ENCODE assay signal across 9 mouse cellular contexts in genomic region chr1:182465978-182466377, GRCm38 (mm10). TPM values are rescaled to one million over a fixed set of nuclear protein-coding genes. Genes with fewer than 3 reads are reported as not detected.
DNase-seq lines count a peak whose midpoint lies in the region; ATAC-seq and TF ChIP-seq lines count a peak whose summit lies in the region.
"Had no signal": no experiment of that assay in that cellular context is flagged by ENCODE, and none has a peak within 500 bp of the region (broad histone marks: within the 10 kb centered on the region; RNA-seq: fewer than 3 reads in every experiment).

No protein-coding gene starts in this region.

- H3K27ac ChIP-seq in kidney, adult 2 months (ENCODE audit: insufficient read depth, low read depth, low read length): peak overlapping the region; percentile 21; the same call in 1 of the 2 replicates
- H3K27ac ChIP-seq in midbrain, postnatal 0 days (ENCODE audit: low read depth, low read length): no peak overlapping the region
- no peak overlapping the region for H3K27ac ChIP-seq in midbrain, embryonic 15.5 days
- no peak overlapping the region for H3K27ac ChIP-seq in stomach, postnatal 0 days (replicated peaks)
- no peak overlapping the region for H3K27ac ChIP-seq in midbrain, embryonic 13.5 days
- H3K27ac ChIP-seq: embryonic facial prominence, embryonic 15.5 days had no signal

- TF ChIP-seq EP300 in stomach, postnatal 0 days (optimal IDR thresholded peaks at IDR 0.05): no peak

- 69% methylated on average over 4 of the region's 4 CpGs for WGBS in kidney, adult 2 months
- 94% methylated on average over 4 of the region's 4 CpGs for WGBS in midbrain, postnatal 0 days
- 95% methylated on average over 4 of the region's 4 CpGs for whole genome bisulfite sequencing in midbrain, embryonic 15.5 days
- 80% methylated on average over 4 of the region's 4 CpGs for WGBS in stomach, postnatal 0 days
- WGBS in midbrain, embryonic 13.5 days: 90% methylated on average over 4 of the region's 4 CpGs

- H3K27me3 ChIP-seq in kidney, adult 2 months (replicated peaks; ENCODE audit: control insufficient read depth, insufficient read depth, low read length): no peaks in the 10 kb centered on the region
- no peaks in the 10 kb centered on the region for H3K27me3 ChIP-seq in midbrain, postnatal 0 days (ENCODE audit: insufficient read depth, low read length)
- H3K27me3 ChIP-seq in midbrain, embryonic 15.5 days (replicated peaks): no peaks in the 10 kb centered on the region
- H3K27me3 ChIP-seq in stomach, postnatal 0 days (ENCODE audit: control insufficient read depth, insufficient read depth, low read length): no peaks in the 10 kb centered on the region
- H3K27me3 ChIP-seq in midbrain, embryonic 13.5 days: no peaks in the 10 kb centered on the region
- H3K27me3 ChIP-seq: embryonic facial prominence, embryonic 15.5 days had no signal

- H3K9ac ChIP-seq in midbrain, postnatal 0 days (replicated peaks; ENCODE audit: low read length, poor library complexity, severe bottlenecking): no peak overlapping the region
- no peak overlapping the region for H3K9ac ChIP-seq in midbrain, embryonic 15.5 days
- H3K9ac ChIP-seq in stomach, postnatal 0 days (ENCODE audit: low read length): no peak overlapping the region
- no peak overlapping the region for H3K9ac ChIP-seq in midbrain, embryonic 13.5 days (replicated peaks)
- H3K9ac ChIP-seq: embryonic facial prominence, embryonic 15.5 days had no signal

- TF ChIP-seq CTCF in kidney, adult 2 months (conservative IDR thresholded peaks at IDR 0.05; ENCODE audit: insufficient read depth, insufficient read length, low read depth, low read length): peak; percentile 34; the same call in 1 of the 2 replicates
- peak; percentile 29; the same call in 1 of the 2 replicates for TF ChIP-seq CTCF in midbrain, postnatal 0 days (IDR thresholded peaks at IDR 0.05)
- peak; percentile 39; the same call in 1 of the 2 replicates for TF ChIP-seq CTCF in stomach, postnatal 0 days (IDR thresholded peaks at IDR 0.05; ENCODE audit: low read depth)

- no peak for TF ChIP-seq POLR2A in kidney, adult 2 months (IDR thresholded peaks at IDR 0.05; ENCODE audit: low read depth, low read length)

- H3K4me2 ChIP-seq in midbrain, postnatal 0 days (ENCODE audit: low read depth, low read length, poor library complexity, severe bottlenecking): no peak overlapping the region
- no peak overlapping the region for H3K4me2 ChIP-seq in midbrain, embryonic 15.5 days
- no peak overlapping the region for H3K4me2 ChIP-seq in stomach, postnatal 0 days (replicated peaks; ENCODE audit: low read depth)
- no peak overlapping the region for H3K4me2 ChIP-seq in midbrain, embryonic 13.5 days (replicated peaks)
- H3K4me2 ChIP-seq: embryonic facial prominence, embryonic 15.5 days had no signal

- H3K36me3 ChIP-seq in kidney, adult 2 months (ENCODE audit: control insufficient read depth, insufficient read depth, low read length): peaks cover 5% of the 10 kb centered on the region; the same call in 1 of the 2 replicates
- H3K36me3 ChIP-seq in midbrain, postnatal 0 days (ENCODE audit: insufficient read depth, low read length): peaks cover 38% of the 10 kb centered on the region
- H3K36me3 ChIP-seq in midbrain, embryonic 15.5 days (replicated peaks): peaks cover 37% of the 10 kb centered on the region; the same call in 1 of the 2 replicates
- H3K36me3 ChIP-seq in stomach, postnatal 0 days (ENCODE audit: control insufficient read depth, insufficient read depth, low read length): peaks cover 11% of the 10 kb centered on the region; the same call in 1 of the 2 replicates
- peaks cover 55% of the 10 kb centered on the region for H3K36me3 ChIP-seq in midbrain, embryonic 13.5 days

- ATAC-seq in midbrain, postnatal 0 days (ENCODE audit: low FRiP score): no peak
- no peak for ATAC-seq in midbrain, embryonic 15.5 days (replicated peaks)
- no peak for ATAC-seq in stomach, postnatal 0 days (ENCODE audit: low FRiP score, low TSS enrichment)
- ATAC-seq in midbrain, embryonic 13.5 days: no peak

- DNase-seq in cerebellum, postnatal 10 days: peak; percentile 66 to 75
- DNase-seq in cerebellum, adult 11 months: no peak
- DNase-seq in kidney, adult 2 months: no peak
- no peak for DNase-seq in kidney, adult 9 months
- DNase-seq in midbrain, postnatal 0 days (ENCODE audit: low spot score): no peak
- DNase-seq in stomach, postnatal 0 days (ENCODE audit: low spot score): no peak

- peaks cover 27% of the 10 kb centered on the region for H3K4me1 ChIP-seq in kidney, adult 2 months (ENCODE audit: control insufficient read depth, insufficient read depth, low read length)
- no peaks in the 10 kb centered on the region for H3K4me1 ChIP-seq in midbrain, postnatal 0 days (ENCODE audit: insufficient read depth, low read length)
- peaks cover 3% of the 10 kb centered on the region; the same call in 1 of the 2 replicates for H3K4me1 ChIP-seq in midbrain, embryonic 15.5 days
- H3K4me1 ChIP-seq in stomach, postnatal 0 days (replicated peaks; ENCODE audit: control insufficient read depth, insufficient read depth): 0 out of 2 replicates have a peak, but pooled peaks cover 2% of the 10 kb centered on the region
- H3K4me1 ChIP-seq in midbrain, embryonic 13.5 days (replicated peaks): 0 out of 2 replicates have a peak, but pooled peaks cover 4% of the 10 kb centered on the region
- H3K4me1 ChIP-seq: embryonic facial prominence, embryonic 15.5 days had no signal

- no peak overlapping the region for H3K4me3 ChIP-seq in kidney, adult 2 months (ENCODE audit: insufficient read depth, low read depth, low read length)
- H3K4me3 ChIP-seq in midbrain, postnatal 0 days (ENCODE audit: low read depth, low read length): no peak overlapping the region
- H3K4me3 ChIP-seq in midbrain, embryonic 15.5 days: no peak overlapping the region
- H3K4me3 ChIP-seq in stomach, postnatal 0 days (ENCODE audit: low read depth, low read length): no peak overlapping the region
- no peak overlapping the region for H3K4me3 ChIP-seq in midbrain, embryonic 13.5 days (replicated peaks)
- H3K4me3 ChIP-seq: embryonic facial prominence, embryonic 15.5 days had no signal

- H3K9me3 ChIP-seq in midbrain, postnatal 0 days (ENCODE audit: low read length): no peaks in the 10 kb centered on the region
- H3K9me3 ChIP-seq in midbrain, embryonic 15.5 days: no peaks in the 10 kb centered on the region
- H3K9me3 ChIP-seq in stomach, postnatal 0 days (ENCODE audit: control insufficient read depth, low read length): no peaks in the 10 kb centered on the region
- no peaks in the 10 kb centered on the region for H3K9me3 ChIP-seq in midbrain, embryonic 13.5 days
- H3K9me3 ChIP-seq: embryonic facial prominence, embryonic 15.5 days had no signal

RNA-seq across cellular contexts. Expression of gene Capn2, which starts 51.4 kb away (rescaled TPM):
- polyA plus RNA-seq in kidney, adult 2 months (2012; rRNA removed): 31.7 and 33.0 TPM in 2 replicates
- total RNA-seq in midbrain, postnatal 0 days (2014; rRNA removed): 84.3 and 88.2 TPM in 2 replicates
- 78.6 and 82.1 TPM in 2 replicates for polyA plus RNA-seq in midbrain, postnatal 0 days (2015; fragmentation: Nextera tagmentation; extraction: Ambion mirVana)
- polyA plus RNA-seq in midbrain, embryonic 15.5 days (2015; fragmentation: Nextera tagmentation; extraction: Ambion mirVana): 85.6 and 86.2 TPM in 2 replicates
- 54.4 and 55.6 TPM in 2 replicates for polyA plus RNA-seq in stomach, postnatal 0 days (2015; fragmentation: Nextera tagmentation; extraction: Ambion mirVana)
- polyA plus RNA-seq in midbrain, embryonic 13.5 days (2015; fragmentation: Nextera tagmentation; extraction: Ambion mirVana): 75.3 and 80.9 TPM in 2 replicates

RNA-seq across cellular contexts. Expression of gene Trp53bp2, which starts 57.0 kb away (rescaled TPM):
- polyA plus RNA-seq in kidney, adult 2 months (2012; rRNA removed): 25.0 and 29.7 TPM in 2 replicates
- total RNA-seq in midbrain, postnatal 0 days (2014; rRNA removed): 21.1 and 27.0 TPM in 2 replicates
- polyA plus RNA-seq in midbrain, postnatal 0 days (2015; fragmentation: Nextera tagmentation; extraction: Ambion mirVana): 9.9 and 11.1 TPM in 2 replicates
- 19.5 and 19.9 TPM in 2 replicates for polyA plus RNA-seq in midbrain, embryonic 15.5 days (2015; fragmentation: Nextera tagmentation; extraction: Ambion mirVana)
- 9.5 and 10.3 TPM in 2 replicates for polyA plus RNA-seq in stomach, postnatal 0 days (2015; fragmentation: Nextera tagmentation; extraction: Ambion mirVana)
- polyA plus RNA-seq in midbrain, embryonic 13.5 days (2015; fragmentation: Nextera tagmentation; extraction: Ambion mirVana): 24.0 and 25.7 TPM in 2 replicates

Comparison
In these comparisons a context has a peak if more than half of its experiments do, and no peak if none do; other contexts are left out.
1. DNase-seq: peak in cerebellum, postnatal 10 days (2 of 2); none in cerebellum, adult 11 months (single experiment), kidney, adult 2 months (single experiment), kidney, adult 9 months (single experiment), midbrain, postnatal 0 days (single experiment) and stomach, postnatal 0 days (single experiment).
2. Peak in every context shown above with its lines, with median percentiles within 50 percentile points of each other: CTCF ChIP-seq.